Mouse (Mus musculus) kidney, adult 2 months (tissue): ENCODE data around the gene Tyk2.
A peak's percentile ranks its signal among the peaks of the same experiment; 100 is the strongest.

ENCODE experiments used
- CTCF ChIP-seq: fragments of 200-500 bp; conservative IDR thresholded peaks from 2 replicates; pipeline ENCODE4 v1.5.1; 2011; ENCODE audit warnings: low read depth, mild to moderate bottlenecking, control low read depth, low read length, moderate library complexity, mixed read lengths; ENCODE audit not compliant: insufficient read depth, insufficient read length
- POLR2A ChIP-seq: fragments of 200-500 bp; IDR thresholded peaks from one replicate; pipeline ENCODE4 v1.6.1; 2011; ENCODE audit warnings: low read depth, low read length, control low read depth

GRCm38 (mm10) chr9:21168161-21169123 is 37.4 kb upstream of the Tyk2 start:
- TF ChIP-seq POLR2A (no peak), CTCF (peak; percentile 84)
